Mouse (Mus musculus): ENCODE results near the gene Slc37a3.

- TF ChIP-seq POLR2A (IDR thresholded peaks at IDR 0.05; ENCODE audit: insufficient read depth, low read depth, low read length) = no peak
- no peak for TF ChIP-seq CTCF (IDR thresholded peaks at IDR 0.05; ENCODE audit: insufficient read depth, low read depth, low read length)
These were observed 39.1 kb downstream of the Slc37a3 start for GRCm38 (mm10) chr6:39338359-39338758.
